Mouse (Mus musculus): Measurements from ENCODE around the gene Dnajb5.

- TF ChIP-seq POLR2A (IDR thresholded peaks at IDR 0.05; ENCODE audit: insufficient read length, low read depth) (no peak), MYOG (IDR thresholded peaks at IDR 0.05; ENCODE audit: control insufficient read depth in 1 of 3, insufficient read depth in 1 of 3, insufficient read length in 2 of 3, low read depth in 2 of 3) (no peak), USF1 (IDR thresholded peaks at IDR 0.05; ENCODE audit: low read depth) (no peak), POLR2AphosphoS2 (IDR thresholded peaks at IDR 0.05; ENCODE audit: insufficient read length, low read depth) (no peak), CEBPB (IDR thresholded peaks at IDR 0.05; ENCODE audit: insufficient read depth, poor library complexity, severe bottlenecking) (no peak)
Measured at GRCm38 (mm10) chr4:42948527-42948926, 1.1 kb upstream of the Dnajb5 start.

Measured in myocyte (in vitro differentiated cells).